Mouse (Mus musculus): Measurements from ENCODE around the gene U2af1.
A peak's percentile ranks its signal among the peaks of the same experiment; 100 is the strongest.

- TF ChIP-seq POLR2A (IDR thresholded peaks at IDR 0.05; ENCODE audit: insufficient read length, low read depth) (no peak), MYOD1 (IDR thresholded peaks at IDR 0.05; ENCODE audit: control insufficient read depth in 1 of 3, insufficient read length in 2 of 3, low read depth in 2 of 3) (peak in 1 of 3 experiments; percentile 14), E2F4 (IDR thresholded peaks at IDR 0.05; ENCODE audit: insufficient read depth) (no peak), CEBPB (IDR thresholded peaks at IDR 0.05; ENCODE audit: insufficient read depth, poor library complexity, severe bottlenecking) (no peak), USF1 (IDR thresholded peaks at IDR 0.05; ENCODE audit: low read depth) (no peak), TCF12 (IDR thresholded peaks at IDR 0.05; ENCODE audit: insufficient read depth, poor library complexity, severe bottlenecking) (no peak), MYOG (IDR thresholded peaks at IDR 0.05; ENCODE audit: control insufficient read depth in 1 of 3, insufficient read depth in 1 of 3, insufficient read length in 2 of 3, low read depth in 2 of 3) (peak in 1 of 3 experiments; percentile 12), MAX (IDR thresholded peaks at IDR 0.05; ENCODE audit: low read depth) (no peak), TCF3 (IDR thresholded peaks at IDR 0.05; ENCODE audit: insufficient read length, low read depth) (no peak), REST (IDR thresholded peaks at IDR 0.05; ENCODE audit: insufficient read depth, insufficient read length) (no peak), SRF (IDR thresholded peaks at IDR 0.05; ENCODE audit: control insufficient read depth, insufficient read length, low read depth) (no peak), POLR2AphosphoS2 (IDR thresholded peaks at IDR 0.05; ENCODE audit: insufficient read length, low read depth) (no peak)
Observed at GRCm38 (mm10) chr17:31664760-31665159, 6.1 kb upstream of the U2af1 start.
